ENCODE assay signal across 8 mouse cellular contexts in the genomic region with DNA sequence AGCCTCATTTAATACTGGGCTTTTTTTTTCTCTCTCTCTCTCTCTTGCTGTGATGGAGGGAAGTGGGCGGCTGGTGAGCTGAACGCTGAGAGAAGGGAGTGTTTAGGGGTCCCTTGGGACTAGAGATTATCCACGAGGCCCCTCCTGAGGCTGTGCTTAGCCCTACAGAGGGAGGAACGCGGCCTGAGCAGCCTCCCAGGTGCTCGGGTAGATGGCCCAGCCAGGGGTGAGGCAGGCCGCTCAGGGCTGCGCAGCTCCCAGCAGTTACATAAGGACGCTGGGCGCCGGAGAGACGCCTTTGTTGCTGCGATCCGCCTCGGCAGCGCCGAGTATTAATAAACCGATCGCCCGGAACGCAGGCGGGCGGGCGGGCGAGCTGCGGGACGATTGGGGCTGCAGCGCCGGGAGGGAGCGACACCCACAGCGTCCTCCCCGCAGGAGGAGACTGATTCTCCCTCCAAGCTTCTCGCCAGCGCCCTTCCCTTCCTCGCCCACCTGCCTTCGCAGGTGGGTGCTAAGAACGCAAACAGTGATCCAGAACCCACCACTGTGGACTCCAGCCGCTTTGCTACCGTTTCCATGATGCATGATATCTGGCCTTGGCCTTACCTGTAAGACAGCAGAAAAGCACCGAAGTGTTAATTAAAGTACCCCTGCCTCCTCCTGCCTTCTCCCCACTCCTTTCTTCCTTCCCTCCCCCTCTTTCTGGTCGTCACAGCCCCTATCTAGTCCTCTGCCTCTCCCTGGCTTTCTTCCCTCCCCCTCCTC. TPM values are rescaled to one million over a fixed set of nuclear protein-coding genes. Genes with fewer than 3 reads are reported as not detected.
DNase-seq lines count a peak whose midpoint lies in the region; ATAC-seq and TF ChIP-seq lines count a peak whose summit lies in the region.

No protein-coding gene starts in this region.

- WGBS in kidney, embryonic 16.5 days: 2% methylated on average over 40 of the region's 41 CpGs
- WGBS in forebrain, embryonic 13.5 days: 1% methylated on average over 41 of the region's 41 CpGs
- WGBS in intestine, embryonic 15.5 days: 4% methylated on average over 41 of the region's 41 CpGs
- WGBS in liver, postnatal 0 days (ENCODE audit: insufficient replicate concordance): 3% methylated on average over 41 of the region's 41 CpGs

- peak overlapping the region; percentile 55 for H3K4me2 ChIP-seq in kidney, embryonic 16.5 days (replicated peaks; ENCODE audit: low read depth, low read length)
- H3K4me2 ChIP-seq in forebrain, embryonic 13.5 days: peak overlapping the region; percentile 69
- peak overlapping the region; percentile 70 for H3K4me2 ChIP-seq in intestine, embryonic 15.5 days (replicated peaks)
- peak overlapping the region; percentile 60 for H3K4me2 ChIP-seq in liver, postnatal 0 days (ENCODE audit: low read depth, low read length)

- H3K27me3 ChIP-seq in kidney, embryonic 16.5 days (ENCODE audit: insufficient read depth, low read length): peaks cover 12% of the 10 kb centered on the region
- H3K27me3 ChIP-seq in forebrain, embryonic 13.5 days: 0 out of 2 replicates have a peak, but pooled peaks cover 21% of the 10 kb centered on the region
- no peaks in the 10 kb centered on the region for H3K27me3 ChIP-seq in intestine, embryonic 15.5 days (replicated peaks)
- H3K27me3 ChIP-seq in liver, postnatal 0 days (ENCODE audit: insufficient read depth, low read length): peaks cover 37% of the 10 kb centered on the region

- TF ChIP-seq CTCF in liver, postnatal 0 days (IDR thresholded peaks at IDR 0.05; ENCODE audit: low read depth): no peak

- TF ChIP-seq EP300 in liver, postnatal 0 days (IDR thresholded peaks at IDR 0.05; ENCODE audit: low read depth): no peak

- no peak overlapping the region for H3K27ac ChIP-seq in kidney, embryonic 16.5 days (ENCODE audit: low read length)
- peak overlapping the region; percentile 75 for H3K27ac ChIP-seq in forebrain, embryonic 13.5 days
- peak overlapping the region; percentile 37 for H3K27ac ChIP-seq in intestine, embryonic 15.5 days
- no peak overlapping the region for H3K27ac ChIP-seq in liver, postnatal 0 days (ENCODE audit: low read depth)

- H3K9me3 ChIP-seq in kidney, embryonic 16.5 days (ENCODE audit: low read length): no peaks in the 10 kb centered on the region
- no peaks in the 10 kb centered on the region for H3K9me3 ChIP-seq in forebrain, embryonic 13.5 days (replicated peaks)
- H3K9me3 ChIP-seq in intestine, embryonic 15.5 days: no peaks in the 10 kb centered on the region
- H3K9me3 ChIP-seq in liver, postnatal 0 days (ENCODE audit: low read length): no peaks in the 10 kb centered on the region

- ATAC-seq in kidney, embryonic 16.5 days (ENCODE audit: low FRiP score, low TSS enrichment): peak; percentile 37; the same call in 1 of the 2 replicates
- peak; percentile 24 for ATAC-seq in activated CD4-positive, CD25-positive, alpha-beta regulatory T cell, adult 4 months
- ATAC-seq in forebrain, embryonic 13.5 days: 0 out of 2 replicates have a peak, but pooled peaks have one; percentile 9
- ATAC-seq in intestine, embryonic 15.5 days: no peak; the same call in 1 of the 2 replicates
- no peak for ATAC-seq in liver, postnatal 0 days

- peaks cover 35% of the 10 kb centered on the region for H3K4me1 ChIP-seq in kidney, embryonic 16.5 days (ENCODE audit: insufficient read depth, low read length)
- peaks cover 53% of the 10 kb centered on the region for H3K4me1 ChIP-seq in forebrain, embryonic 13.5 days
- H3K4me1 ChIP-seq in intestine, embryonic 15.5 days (replicated peaks): peaks cover 37% of the 10 kb centered on the region
- peaks cover 3% of the 10 kb centered on the region; the same call in 1 of the 2 replicates for H3K4me1 ChIP-seq in liver, postnatal 0 days (ENCODE audit: insufficient read depth)

- no peaks in the 10 kb centered on the region for H3K36me3 ChIP-seq in kidney, embryonic 16.5 days (ENCODE audit: insufficient read depth, low read length)
- H3K36me3 ChIP-seq in forebrain, embryonic 13.5 days (ENCODE audit: poor library complexity, severe bottlenecking): no peaks in the 10 kb centered on the region
- H3K36me3 ChIP-seq in intestine, embryonic 15.5 days: no peaks in the 10 kb centered on the region
- H3K36me3 ChIP-seq in liver, postnatal 0 days (replicated peaks; ENCODE audit: insufficient read depth, low read length): no peaks in the 10 kb centered on the region

- no peak for DNase-seq in kidney, adult 8-10 months
- no peak for DNase-seq in liver, postnatal 0 days
- DNase-seq in right cerebral cortex, postnatal 25 days: peak; percentile 81
- DNase-seq in T-cell, adult 2 months (ENCODE audit: low spot score): no peak

- peak overlapping the region; percentile 56 for H3K9ac ChIP-seq in kidney, embryonic 16.5 days (replicated peaks; ENCODE audit: low read length)
- H3K9ac ChIP-seq in forebrain, embryonic 13.5 days: peak overlapping the region; percentile 72
- peak overlapping the region; percentile 43 for H3K9ac ChIP-seq in intestine, embryonic 15.5 days
- H3K9ac ChIP-seq in liver, postnatal 0 days (replicated peaks): no peak overlapping the region; the same call in 1 of the 2 replicates

- peak overlapping the region; percentile 30 for H3K4me3 ChIP-seq in kidney, embryonic 16.5 days (ENCODE audit: low read length)
- peak overlapping the region; percentile 37 for H3K4me3 ChIP-seq in forebrain, embryonic 13.5 days
- peak overlapping the region; percentile 29 for H3K4me3 ChIP-seq in intestine, embryonic 15.5 days (replicated peaks)
- peak overlapping the region; percentile 30 for H3K4me3 ChIP-seq in liver, postnatal 0 days (ENCODE audit: low read depth, low read length)

RNA-seq across cellular contexts. Expression of gene Trp53i11, which starts 7.1 kb away (rescaled TPM):
- 36.5 and 48.8 TPM in 2 replicates for polyA plus RNA-seq in kidney, embryonic 16.5 days (2015; fragmentation: Nextera tagmentation; extraction: Ambion mirVana)
- polyA plus RNA-seq in activated CD4-positive, CD25-positive, alpha-beta regulatory T cell, adult 4 months (2017; shearing (Covaris generic)): 10 to 100 TPM; 70.9 to 73.5 TPM
- polyA plus RNA-seq in forebrain, embryonic 13.5 days (2015; fragmentation: Nextera tagmentation; extraction: Ambion mirVana): 84.5 and 87.5 TPM in 2 replicates
- 36.0 and 38.8 TPM in 2 replicates for polyA plus RNA-seq in intestine, embryonic 15.5 days (2015; fragmentation: Nextera tagmentation; extraction: Ambion mirVana)
- polyA plus RNA-seq in liver, postnatal 0 days (2015; fragmentation: Nextera tagmentation; extraction: Ambion mirVana): 4.0 and 5.7 TPM in 2 replicates

Comparison
In these comparisons a context has a peak if more than half of its experiments do, and no peak if none do; other contexts are left out.
1. ATAC-seq: peak in kidney, embryonic 16.5 days (single experiment), activated CD4-positive, CD25-positive, alpha-beta regulatory T cell, adult 4 months (single experiment) and forebrain, embryonic 13.5 days (single experiment); none in intestine, embryonic 15.5 days (single experiment) and liver, postnatal 0 days (single experiment).
2. H3K27ac ChIP-seq: peak in forebrain, embryonic 13.5 days (single experiment) and intestine, embryonic 15.5 days (single experiment); none in kidney, embryonic 16.5 days (single experiment) and liver, postnatal 0 days (single experiment).
3. Peak in every context shown above with its lines, with median percentiles within 50 percentile points of each other: H3K4me2 ChIP-seq and H3K4me3 ChIP-seq.